Mouse (Mus musculus) hindbrain, embryonic 13.5 days (tissue): ENCODE results near the gene 4933407L21Rik. TPM values are rescaled to one million over a fixed set of nuclear protein-coding genes. Genes with fewer than 3 reads are reported as not detected.

Experiments used
- ATAC-seq: fragments of 200-750 bp; cut with Nextera tagmentation; 2 replicates; pipeline ENCODE4 v1.8.0; 2017; ENCODE audit warnings: moderate TSS enrichment; ENCODE audit not compliant: low FRiP score
- H3K27ac ChIP-seq: fragments of 300-500 bp; sonication (generic); 2 replicates; pipeline ENCODE4 v1.5.1; 2015; ENCODE audit warnings: inconsistent platforms, mild to moderate bottlenecking, moderate library complexity
- H3K27me3 ChIP-seq: fragments of 300-500 bp; sonication (generic); 2 replicates; pipeline ENCODE4 v1.6.1; 2015; ENCODE audit warnings: mild to moderate bottlenecking, inconsistent platforms
- H3K36me3 ChIP-seq: fragments of 300-500 bp; sonication (generic); 2 replicates; pipeline ENCODE4 v1.6.1; 2015; ENCODE audit warnings: mild to moderate bottlenecking, inconsistent platforms
- H3K4me1 ChIP-seq: fragments of 300-500 bp; sonication (generic); replicated peaks from 2 replicates; pipeline ENCODE4 v1.6.1; 2015; ENCODE audit warnings: inconsistent platforms
- H3K4me2 ChIP-seq: fragments of 300-500 bp; sonication (generic); 2 replicates; pipeline ENCODE4 v1.6.1; 2015; ENCODE audit warnings: inconsistent platforms, mild to moderate bottlenecking, moderate library complexity
- H3K4me3 ChIP-seq: fragments of 300-500 bp; sonication (generic); 2 replicates; pipeline ENCODE4 v1.5.1; 2015; ENCODE audit warnings: mild to moderate bottlenecking, inconsistent platforms
- H3K9ac ChIP-seq: fragments of 300-500 bp; sonication (generic); 2 replicates; pipeline ENCODE4 v1.6.1; 2015; ENCODE audit warnings: mild to moderate bottlenecking, inconsistent platforms
- H3K9me3 ChIP-seq: fragments of 300-500 bp; sonication (generic); 2 replicates; pipeline ENCODE4 v1.6.1; 2016; ENCODE audit warnings: inconsistent platforms
- WGBS: fragments of 180-500 bp; shearing (Covaris S2); methylation state at CpG from one replicate; pipeline ENCODE4 v1.1.7; 2015; 5-methylcytosine and 5-hydroxymethylcytosine counted together
- polyA plus RNA-seq: library from polyadenylated mRNA; unstranded; fragments of >200 nt; fragmentation: Nextera tagmentation; extraction: Ambion mirVana; gene quantifications from 2 replicates; pipeline ENCODE4 v1.2.1, GENCODE M21; 2015

The 4933407L21Rik gene
- polyA plus RNA-seq, 1 experiment from 2014 or later: 3.5 TPM

- H3K4me3 ChIP-seq: no peak overlapping the region
- H3K9ac ChIP-seq: no peak overlapping the region
- peak; percentile 54 for ATAC-seq
- peaks cover 7% of the 10 kb centered on the region; the same call in 1 of the 2 replicates for H3K27me3 ChIP-seq
- H3K4me2 ChIP-seq: no peak overlapping the region
- H3K9me3 ChIP-seq: no peaks in the 10 kb centered on the region
- H3K36me3 ChIP-seq: no peaks in the 10 kb centered on the region
- H3K4me1 ChIP-seq: peaks cover 27% of the 10 kb centered on the region
- peak overlapping the region; percentile 58 for H3K27ac ChIP-seq
- WGBS: 51% methylated on average over 7 of the region's 7 CpGs
Measured at GRCm38 (mm10) chr1:85922127-85922864, 6.0 kb upstream of the 4933407L21Rik start.

- H3K36me3 ChIP-seq: no peaks in the 10 kb centered on the region
- no peak overlapping the region for H3K9ac ChIP-seq
- ATAC-seq: no peak
- H3K9me3 ChIP-seq: no peaks in the 10 kb centered on the region
- peak overlapping the region; percentile 58 for H3K27ac ChIP-seq
- peaks cover 27% of the 10 kb centered on the region for H3K4me1 ChIP-seq
- no peak overlapping the region for H3K4me3 ChIP-seq
- WGBS: 82% methylated on average over 5 of the region's 5 CpGs
- H3K27me3 ChIP-seq: peaks cover 7% of the 10 kb centered on the region; the same call in 1 of the 2 replicates
- H3K4me2 ChIP-seq: no peak overlapping the region
Measured at GRCm38 (mm10) chr1:85922865-85923211, 5.4 kb upstream of the 4933407L21Rik start.

- no peak for ATAC-seq
- no peaks in the 10 kb centered on the region for H3K9me3 ChIP-seq
- 82% methylated on average over 5 of the region's 5 CpGs for WGBS
Measured at GRCm38 (mm10) chr1:85925183-85925582, 3.1 kb upstream of the 4933407L21Rik start.

GRCm38 (mm10) chr1:85928688-85929065, 394 bp downstream of the 4933407L21Rik start:
- Histone ChIP-seq H3K27ac (peak overlapping the region; percentile 87), H3K4me3 (no peak overlapping the region), H3K4me1 (peaks cover 40% of the 10 kb centered on the region), H3K4me2 (0 out of 2 replicates have a peak overlapping the region, but pooled peaks have one; percentile 19), H3K36me3 (no peaks in the 10 kb centered on the region), H3K9me3 (no peaks in the 10 kb centered on the region), H3K9ac (no peak overlapping the region), H3K27me3 (no peaks in the 10 kb centered on the region)
- 56% methylated on average over 4 of the region's 4 CpGs for WGBS
- ATAC-seq: peak; percentile 29

More at GRCm38 (mm10) chr1:85925183-85925582, 3.1 kb upstream of the 4933407L21Rik start:
- no peak overlapping the region for H3K4me3 ChIP-seq
- peaks cover 38% of the 10 kb centered on the region for H3K4me1 ChIP-seq
- no peak overlapping the region for H3K9ac ChIP-seq
- no peaks in the 10 kb centered on the region for H3K27me3 ChIP-seq
- H3K27ac ChIP-seq: no peak overlapping the region
- H3K36me3 ChIP-seq: no peaks in the 10 kb centered on the region
- no peak overlapping the region for H3K4me2 ChIP-seq

GRCm38 (mm10) chr1:85929406-85929805, 1.1 kb downstream of the 4933407L21Rik start:
- Histone ChIP-seq H3K27ac (peak overlapping the region; percentile 87), H3K4me1 (peaks cover 47% of the 10 kb centered on the region), H3K4me3 (no peak overlapping the region), H3K27me3 (no peaks in the 10 kb centered on the region), H3K9me3 (no peaks in the 10 kb centered on the region), H3K36me3 (no peaks in the 10 kb centered on the region), H3K9ac (no peak overlapping the region), H3K4me2 (no peak overlapping the region)
- ATAC-seq: no peak
- 85% methylated on average over 6 of the region's 6 CpGs for WGBS

GRCm38 (mm10) chr1:85931170-85931569, 2.9 kb downstream of the 4933407L21Rik start:
- Histone ChIP-seq H3K9me3 (no peaks in the 10 kb centered on the region), H3K9ac (no peak overlapping the region), H3K27ac (no peak overlapping the region), H3K27me3 (no peaks in the 10 kb centered on the region), H3K36me3 (no peaks in the 10 kb centered on the region), H3K4me3 (no peak overlapping the region), H3K4me1 (peaks cover 55% of the 10 kb centered on the region), H3K4me2 (no peak overlapping the region)
- no peak for ATAC-seq
- WGBS: 76% methylated on average over 5 of the region's 5 CpGs

- H3K27ac ChIP-seq: peak overlapping the region; percentile 44
- peak overlapping the region; percentile 28 for H3K4me2 ChIP-seq
- H3K4me3 ChIP-seq: no peak overlapping the region
- ATAC-seq: no peak
- H3K27me3 ChIP-seq: no peaks in the 10 kb centered on the region
- H3K36me3 ChIP-seq: no peaks in the 10 kb centered on the region
- no peaks in the 10 kb centered on the region for H3K9me3 ChIP-seq
- 7% methylated on average over 7 of the region's 7 CpGs for WGBS
- peaks cover 50% of the 10 kb centered on the region for H3K4me1 ChIP-seq
- peak overlapping the region; percentile 43; the same call in 1 of the 2 replicates for H3K9ac ChIP-seq
Measured at GRCm38 (mm10) chr1:85933226-85933625, 4.9 kb downstream of the 4933407L21Rik start.

- Histone ChIP-seq H3K9me3 (no peaks in the 10 kb centered on the region), H3K4me1 (peaks cover 44% of the 10 kb centered on the region), H3K4me2 (peak overlapping the region; percentile 28), H3K9ac (peak overlapping the region; percentile 43; the same call in 1 of the 2 replicates), H3K36me3 (no peaks in the 10 kb centered on the region), H3K27me3 (no peaks in the 10 kb centered on the region), H3K27ac (peak overlapping the region; percentile 44), H3K4me3 (no peak overlapping the region)
- WGBS: 7% methylated on average over 11 of the region's 11 CpGs
- ATAC-seq: peak; percentile 41
Measured at GRCm38 (mm10) chr1:85933631-85934465, 5.6 kb downstream of the 4933407L21Rik start.

- Histone ChIP-seq H3K4me1 (peaks cover 36% of the 10 kb centered on the region), H3K27ac (0 out of 2 replicates have a peak overlapping the region, but pooled peaks have one; percentile 2), H3K36me3 (no peaks in the 10 kb centered on the region), H3K4me3 (no peak overlapping the region), H3K9me3 (no peaks in the 10 kb centered on the region), H3K27me3 (no peaks in the 10 kb centered on the region), H3K9ac (no peak overlapping the region), H3K4me2 (no peak overlapping the region)
- ATAC-seq: no peak
- WGBS: 7% methylated on average over 7 of the region's 7 CpGs
Measured at GRCm38 (mm10) chr1:85934560-85934959, 6.3 kb downstream of the 4933407L21Rik start.

- WGBS: 45% methylated on average over 8 of the region's 8 CpGs
- peaks cover 36% of the 10 kb centered on the region for H3K4me1 ChIP-seq
- H3K4me3 ChIP-seq: no peak overlapping the region
- no peaks in the 10 kb centered on the region for H3K36me3 ChIP-seq
- no peak overlapping the region for H3K9ac ChIP-seq
- H3K27ac ChIP-seq: no peak overlapping the region
- ATAC-seq: no peak
- no peak overlapping the region for H3K4me2 ChIP-seq
- H3K9me3 ChIP-seq: no peaks in the 10 kb centered on the region
- H3K27me3 ChIP-seq: no peaks in the 10 kb centered on the region
Measured at GRCm38 (mm10) chr1:85935148-85935852, 7.0 kb downstream of the 4933407L21Rik start.

GRCm38 (mm10) chr1:85936265-85936664, 8.0 kb downstream of the 4933407L21Rik start:
- Histone ChIP-seq H3K27me3 (no peaks in the 10 kb centered on the region), H3K27ac (no peak overlapping the region), H3K9ac (no peak overlapping the region), H3K4me2 (no peak overlapping the region), H3K4me1 (peaks cover 31% of the 10 kb centered on the region), H3K9me3 (no peaks in the 10 kb centered on the region), H3K4me3 (no peak overlapping the region), H3K36me3 (no peaks in the 10 kb centered on the region)
- WGBS: 83% methylated on average over 6 of the region's 6 CpGs
- ATAC-seq: no peak

- no peak overlapping the region for H3K9ac ChIP-seq
- no peaks in the 10 kb centered on the region for H3K27me3 ChIP-seq
- WGBS: 80% methylated on average over 1 of the region's 1 CpGs
- no peak overlapping the region for H3K27ac ChIP-seq
- H3K36me3 ChIP-seq: no peaks in the 10 kb centered on the region
- no peak for ATAC-seq
- no peaks in the 10 kb centered on the region for H3K9me3 ChIP-seq
- no peak overlapping the region for H3K4me3 ChIP-seq
- peaks cover 29% of the 10 kb centered on the region for H3K4me1 ChIP-seq
- H3K4me2 ChIP-seq: no peak overlapping the region
Measured at GRCm38 (mm10) chr1:85937323-85937722, 9.0 kb downstream of the 4933407L21Rik start.
